Mouse (Mus musculus) bone marrow macrophage, adult 2 months (primary cell): ENCODE data around the gene Mapk3.

ENCODE experiments used
- CTCF ChIP-seq: IDR thresholded peaks from 2 replicates; pipeline ENCODE4 v1.5.1; 2012; ENCODE audit warnings: low read depth, mild to moderate bottlenecking, low read length, moderate library complexity
- POLR2A ChIP-seq: IDR thresholded peaks from 2 replicates; pipeline ENCODE4 v1.6.1; 2012; ENCODE audit warnings: mild to moderate bottlenecking, low read depth, low read length, borderline replicate concordance

DNA sequence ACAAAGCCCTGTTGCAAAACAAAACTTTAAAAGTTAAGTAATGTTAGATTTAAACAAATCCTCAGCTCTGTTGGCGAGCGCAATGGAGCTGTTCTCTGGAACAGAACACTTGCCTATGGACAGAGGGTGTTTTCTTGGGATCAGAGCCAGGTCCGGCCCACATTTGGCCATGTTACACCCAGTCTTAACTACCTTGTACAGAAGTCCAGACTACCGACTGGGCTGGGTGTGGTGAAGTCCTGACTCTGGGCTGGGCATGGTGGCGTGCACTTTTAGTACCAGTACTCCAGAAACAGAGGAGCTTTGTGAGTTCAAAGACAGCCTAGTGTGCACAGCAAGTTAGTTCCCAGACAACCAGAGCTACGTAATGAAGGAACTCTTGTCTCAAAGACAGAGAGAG, 47.6 kb downstream of the Mapk3 start:
- no peak for TF ChIP-seq POLR2A
- no peak for TF ChIP-seq CTCF
